Mouse (Mus musculus) c-Kit-positive CD71-negative TER-119-negative erythroid progenitor cells, embryonic 14.5 days (primary cell): Measurements from ENCODE around the gene Slc36a1.

Experiments
- DNase-seq: peaks from one replicate; pipeline ENCODE4 v3.0.0-alpha.2; 2013; ENCODE audit warnings: low read depth

Slc36a1 gene

DNA sequence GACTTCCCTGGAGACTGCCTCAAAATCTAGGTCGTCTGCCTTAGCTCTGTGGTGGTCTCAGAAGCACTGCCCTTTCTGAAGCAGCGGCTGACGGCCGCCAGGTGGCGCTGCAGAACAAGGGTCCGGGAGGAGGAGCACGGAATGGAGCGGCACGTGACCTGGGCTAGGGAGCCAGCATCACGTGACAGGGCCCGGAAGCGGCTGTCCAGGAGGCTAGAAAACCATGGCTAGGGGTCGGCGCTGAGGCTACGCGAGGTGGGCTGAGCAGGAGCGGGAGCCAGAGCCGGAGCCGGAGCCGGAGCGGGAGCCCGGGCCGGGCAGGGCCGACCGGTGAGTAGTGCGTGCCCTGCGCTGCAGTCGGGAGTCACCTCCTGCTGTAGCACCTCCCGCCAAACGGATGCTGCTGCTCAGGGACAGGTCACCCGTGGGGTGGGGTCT lies at the start of gene Slc36a1:
Gene Slc36a1 (plus strand): TSS at position 192 of the 438 bp plus-strand sequence.
- DNase-seq = peak; percentile 94

- DNase-seq = no peak
Observed at GRCm38 (mm10) chr11:55154398-55155069, 49.6 kb upstream of the Slc36a1 start.

- DNase-seq = peak; percentile 46
Observed at GRCm38 (mm10) chr11:55155070-55155421, 49.1 kb upstream of the Slc36a1 start.

GRCm38 (mm10) chr11:55158785-55159359 lies 45.3 kb upstream of the Slc36a1 start:
- peak; percentile 79 for DNase-seq

- DNase-seq = peak; percentile 56
Observed at GRCm38 (mm10) chr11:55162670-55163069, 41.5 kb upstream of the Slc36a1 start.

DNA sequence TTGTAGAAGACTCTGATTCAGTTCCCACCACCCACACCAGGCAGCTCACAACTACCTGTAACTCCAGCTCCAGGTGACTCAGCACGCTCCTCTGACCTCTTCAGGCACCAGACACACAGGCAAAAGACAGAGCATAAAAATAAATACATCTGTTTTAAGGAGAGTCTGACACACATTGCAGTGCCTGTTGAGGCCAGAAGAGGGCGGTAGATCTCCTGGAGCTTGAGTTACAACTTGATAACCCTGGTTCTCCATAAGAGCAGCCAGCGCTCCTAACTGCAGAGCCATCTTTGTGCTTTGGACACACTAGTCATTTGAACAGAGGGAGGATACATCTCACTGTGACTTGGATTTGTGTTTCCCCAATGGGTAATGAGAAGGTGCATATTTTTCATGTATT lies 39.4 kb upstream of the Slc36a1 start:
- peak; percentile 63 for DNase-seq

DNA sequence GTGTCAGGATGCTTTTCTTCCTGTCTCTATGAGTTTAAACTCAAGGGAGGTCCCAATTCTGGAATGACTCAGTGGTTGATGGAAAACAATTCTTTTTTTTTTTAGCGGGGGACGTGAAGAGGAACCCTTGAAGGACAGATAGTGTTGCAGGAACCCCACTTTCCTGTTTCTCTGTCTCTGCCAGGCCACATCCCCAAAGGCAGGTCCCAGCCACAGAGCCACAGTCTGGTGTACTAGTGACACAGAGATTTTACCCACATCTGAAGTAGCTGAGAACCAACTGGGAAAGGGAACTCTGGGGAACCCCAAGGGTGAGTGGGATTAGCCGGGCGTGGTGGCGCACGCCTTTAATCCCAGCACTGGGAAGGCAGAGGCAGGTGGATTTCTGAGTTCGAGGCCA lies 38.4 kb upstream of the Slc36a1 start:
- no peak for DNase-seq

- DNase-seq = no peak
Observed at GRCm38 (mm10) chr11:55168504-55168903, 35.6 kb upstream of the Slc36a1 start.

GRCm38 (mm10) chr11:55168914-55169313 lies 35.2 kb upstream of the Slc36a1 start:
- DNase-seq = no peak

- no peak for DNase-seq
Observed at GRCm38 (mm10) chr11:55170501-55170900, 33.6 kb upstream of the Slc36a1 start.

DNA sequence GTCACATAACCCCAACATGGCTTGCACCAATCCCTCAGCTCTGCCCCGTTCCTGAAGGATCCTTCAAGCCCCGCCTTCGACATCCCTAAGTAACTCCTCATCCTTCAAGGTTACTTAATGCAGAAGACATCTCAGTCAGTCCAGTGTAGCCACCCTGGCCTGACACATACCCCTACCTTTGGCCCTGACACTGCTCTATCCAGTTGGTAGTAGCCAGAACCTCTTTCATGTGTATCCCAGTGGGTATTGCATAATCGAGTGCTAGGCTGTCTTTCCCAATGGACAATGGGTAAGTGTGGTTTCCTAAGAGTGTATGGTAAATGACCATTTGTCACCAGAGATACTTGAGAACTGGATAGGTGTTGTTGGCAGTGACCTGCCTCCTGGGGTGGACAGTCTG lies 25.3 kb upstream of the Slc36a1 start:
- no peak for DNase-seq

GRCm38 (mm10) chr11:55179856-55180255 lies 24.3 kb upstream of the Slc36a1 start:
- no peak for DNase-seq

GRCm38 (mm10) chr11:55183124-55183523 lies 21.0 kb upstream of the Slc36a1 start:
- DNase-seq = no peak

GRCm38 (mm10) chr11:55184246-55184645 lies 19.9 kb upstream of the Slc36a1 start:
- DNase-seq = no peak

- no peak for DNase-seq
Observed at GRCm38 (mm10) chr11:55184733-55185291, 19.3 kb upstream of the Slc36a1 start, which contains the start of gene Slc36a2. TSS of gene Slc36a2 (minus strand) at chr11:55185077.

- DNase-seq = no peak
Observed at GRCm38 (mm10) chr11:55187292-55187691, 16.9 kb upstream of the Slc36a1 start.

DNA sequence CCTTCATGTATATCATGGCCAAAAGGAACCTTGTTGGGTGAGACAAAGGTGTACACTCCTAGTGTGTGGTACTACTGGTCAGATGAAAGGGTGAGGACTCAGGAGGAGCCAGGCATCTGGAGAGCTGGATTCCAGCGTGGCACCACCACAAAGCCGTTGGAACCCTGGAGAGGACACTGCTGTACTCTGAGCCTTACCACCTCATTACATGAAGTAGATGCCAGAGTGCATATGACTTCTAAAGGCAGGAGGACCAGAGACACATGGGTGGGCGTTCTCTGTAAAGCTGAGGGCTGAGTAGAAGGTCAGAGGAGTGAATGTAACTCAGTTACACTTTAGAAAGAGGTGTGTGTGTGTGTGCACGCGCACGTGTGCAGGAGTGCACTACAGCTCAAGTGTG lies 16.4 kb upstream of the Slc36a1 start:
- DNase-seq = no peak

DNA sequence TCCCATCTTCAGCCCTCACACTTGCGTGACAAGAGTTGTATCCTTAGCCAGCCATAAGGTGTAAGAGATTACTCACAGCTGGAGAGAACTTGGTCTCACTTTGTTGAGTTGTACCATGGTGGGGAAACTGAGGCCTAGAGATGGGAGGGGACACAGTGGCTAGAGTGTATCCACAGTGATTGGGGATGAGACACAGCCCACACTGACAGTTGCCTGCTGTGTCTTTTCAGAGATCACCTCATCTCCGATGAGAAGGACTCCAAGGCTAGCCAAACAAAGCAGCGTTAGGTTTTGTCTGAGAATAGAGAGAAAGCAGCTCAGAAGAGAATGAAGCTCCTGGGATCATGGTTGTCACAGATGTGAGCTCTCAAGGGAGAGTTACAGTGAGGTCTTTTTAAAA lies 13.9 kb upstream of the Slc36a1 start:
- DNase-seq = no peak

DNA sequence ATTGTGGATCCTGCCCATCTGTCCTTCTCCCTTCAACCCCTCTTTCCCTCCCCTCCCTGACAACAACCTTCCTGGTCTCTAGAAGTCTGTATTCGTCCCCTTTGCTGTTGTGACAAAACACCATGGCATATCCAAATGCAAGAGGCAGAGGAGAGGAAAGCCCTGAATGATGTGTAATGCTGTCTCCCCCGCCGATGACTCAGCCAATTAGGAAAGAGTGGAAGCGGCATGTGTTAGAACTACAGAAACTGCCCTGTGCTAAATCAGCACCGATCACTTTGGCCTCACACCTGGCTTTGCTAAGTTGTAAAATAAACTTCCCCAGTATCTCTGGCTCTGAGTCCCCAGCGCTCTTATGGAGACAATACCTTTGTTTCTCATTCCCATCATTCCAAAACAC lies 7.1 kb upstream of the Slc36a1 start:
- no peak for DNase-seq

GRCm38 (mm10) chr11:55197740-55198510 lies 6.2 kb upstream of the Slc36a1 start:
- DNase-seq = peak; percentile 35

GRCm38 (mm10) chr11:55204602-55205001 lies 452 bp downstream of the Slc36a1 start:
- no peak for DNase-seq

DNA sequence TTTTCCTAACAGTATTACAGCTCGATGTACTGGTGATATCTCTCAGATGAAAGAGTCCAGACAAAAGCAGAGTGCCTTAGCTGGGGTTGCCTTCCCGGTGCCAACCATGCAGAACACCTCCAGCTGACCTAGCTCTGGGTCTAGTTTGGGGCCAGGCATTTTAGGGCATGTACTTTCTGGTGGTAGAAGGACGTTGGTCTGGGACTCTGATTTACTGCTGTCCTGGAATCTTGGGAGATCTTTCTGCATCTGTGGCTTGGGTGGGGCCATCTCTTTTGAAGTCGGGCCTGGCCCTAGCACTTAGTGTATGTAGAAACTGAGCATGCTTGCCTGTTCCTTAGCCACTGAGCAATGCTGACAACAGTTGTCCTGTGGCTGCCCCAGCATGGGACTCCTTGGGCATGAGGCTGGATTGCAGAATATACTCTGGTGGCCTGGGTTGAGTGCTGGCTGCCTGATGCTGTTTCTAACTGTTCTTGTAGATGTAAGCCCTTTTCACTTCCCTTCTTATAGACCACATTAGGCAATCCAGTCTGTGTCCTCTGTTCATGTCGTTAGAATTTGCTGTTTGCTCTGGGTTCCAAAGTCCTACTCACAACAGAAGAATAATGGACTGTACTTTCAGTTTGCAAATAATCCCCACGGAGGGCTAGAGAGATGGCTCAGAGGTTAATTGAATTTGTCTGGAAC lies 4.0 kb downstream of the Slc36a1 start:
- no peak for DNase-seq
